Mouse (Mus musculus): ENCODE data around the gene Capn10. TPM values are rescaled to one million over a fixed set of nuclear protein-coding genes. Genes with fewer than 3 reads are reported as not detected.

Capn10 gene
- polyA plus RNA-seq, 1 experiment from 2014 or later, result 40.2 TPM

DNA sequence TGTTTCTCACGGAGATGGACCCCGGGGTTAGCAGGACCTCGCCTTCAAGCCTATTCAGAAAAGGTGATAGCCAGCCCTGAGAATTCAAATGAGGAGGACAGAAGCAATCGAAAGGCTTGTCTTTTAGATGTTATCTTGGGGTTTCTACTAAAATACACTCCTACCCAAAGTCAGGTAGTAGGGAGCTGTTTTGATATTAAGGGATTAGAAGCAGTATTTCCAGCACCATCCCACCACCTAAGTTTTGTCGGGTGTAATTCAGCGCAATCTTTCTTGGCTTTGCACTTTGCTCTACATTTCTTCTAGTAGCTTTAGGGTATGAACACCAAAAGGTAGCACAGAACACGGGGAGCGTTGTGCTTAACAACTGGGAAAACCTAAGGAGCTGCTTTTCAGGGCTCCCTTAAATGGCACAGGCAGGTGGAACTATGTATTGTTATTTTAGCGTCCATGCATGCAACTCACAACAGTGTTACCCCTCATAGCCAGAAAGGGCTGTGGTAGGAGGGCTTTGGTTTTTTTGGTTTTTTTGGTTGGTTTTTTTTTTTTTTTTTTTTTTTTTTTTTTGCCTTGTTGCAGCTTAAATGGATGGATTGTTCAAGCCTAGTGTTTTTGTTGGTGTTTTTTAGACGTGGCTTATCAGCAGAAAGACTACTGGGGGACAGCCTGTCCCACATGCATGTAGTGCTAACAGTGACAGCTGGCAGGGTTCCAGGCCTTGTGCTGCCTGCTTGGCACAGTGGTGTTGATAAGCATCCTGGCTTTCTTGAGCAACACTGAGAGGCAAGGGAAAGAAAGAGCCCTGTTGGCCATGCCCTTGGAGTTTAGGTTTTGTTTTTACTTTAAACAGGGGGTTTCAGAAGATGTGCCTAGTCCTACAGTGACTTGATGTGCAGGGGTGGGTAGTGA lies 1.1 kb downstream of the Capn10 start:
- H3K27me3 ChIP-seq (replicated peaks; ENCODE audit: control insufficient read depth, insufficient read depth, low read length), result no peaks in the 10 kb centered on the region
- peak overlapping the region; percentile 77 for H3K4me3 ChIP-seq (ENCODE audit: low read depth, low read length)
- peak overlapping the region; percentile 90 for H3K4me2 ChIP-seq (ENCODE audit: low read length)
- no peaks in the 10 kb centered on the region for H3K9me3 ChIP-seq (replicated peaks; ENCODE audit: control insufficient read depth, low read length)
- H3K9ac ChIP-seq (ENCODE audit: low read length), result peak overlapping the region; percentile 85
- WGBS, result 13% methylated on average over 10 of the region's 10 CpGs
- peaks cover 27% of the 10 kb centered on the region for H3K36me3 ChIP-seq (ENCODE audit: control insufficient read depth, insufficient read depth, low read length)
- ATAC-seq, result no peak
- H3K27ac ChIP-seq (ENCODE audit: low read depth, low read length), result peak overlapping the region; percentile 95
- peak; percentile 81 for DNase-seq (ENCODE audit: low spot score)
- H3K4me1 ChIP-seq (ENCODE audit: control insufficient read depth, insufficient read depth, low read length), result peaks cover 22% of the 10 kb centered on the region

DNA sequence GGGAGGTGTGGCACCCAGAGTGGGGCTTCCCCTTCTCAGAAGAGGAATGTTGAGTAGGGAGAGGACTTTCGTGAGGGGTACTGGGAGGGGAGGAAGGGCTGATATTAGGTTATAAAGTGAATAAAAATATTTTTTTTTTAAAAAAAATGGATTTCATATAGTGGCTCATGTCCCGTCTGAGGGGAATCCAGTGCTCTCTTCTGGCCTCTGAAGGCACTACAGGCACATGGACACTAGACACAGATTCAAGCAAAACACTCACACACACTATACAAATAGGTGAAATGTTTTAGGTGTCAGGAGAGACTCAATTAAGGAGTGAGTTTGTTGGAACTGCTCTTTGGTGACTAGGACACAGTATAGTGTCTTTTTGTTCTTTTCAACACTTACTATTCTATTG lies 1.8 kb downstream of the Capn10 start:
- H3K36me3 ChIP-seq (ENCODE audit: control insufficient read depth, insufficient read depth, low read length), result peaks cover 33% of the 10 kb centered on the region
- no peaks in the 10 kb centered on the region for H3K9me3 ChIP-seq (replicated peaks; ENCODE audit: control insufficient read depth, low read length)
- WGBS, result 46% methylated on average over 2 of the region's 2 CpGs
- ATAC-seq (no peak), DNase-seq (ENCODE audit: low spot score) (no peak)
- H3K27ac ChIP-seq (ENCODE audit: low read depth, low read length), result no peak overlapping the region
- H3K4me1 ChIP-seq (ENCODE audit: control insufficient read depth, insufficient read depth, low read length), result peaks cover 22% of the 10 kb centered on the region
- peak overlapping the region; percentile 90 for H3K4me2 ChIP-seq (ENCODE audit: low read length)
- peak overlapping the region; percentile 85 for H3K9ac ChIP-seq (ENCODE audit: low read length)
- no peaks in the 10 kb centered on the region for H3K27me3 ChIP-seq (replicated peaks; ENCODE audit: control insufficient read depth, insufficient read depth, low read length)
- H3K4me3 ChIP-seq (ENCODE audit: low read depth, low read length), result peak overlapping the region; percentile 77

DNA sequence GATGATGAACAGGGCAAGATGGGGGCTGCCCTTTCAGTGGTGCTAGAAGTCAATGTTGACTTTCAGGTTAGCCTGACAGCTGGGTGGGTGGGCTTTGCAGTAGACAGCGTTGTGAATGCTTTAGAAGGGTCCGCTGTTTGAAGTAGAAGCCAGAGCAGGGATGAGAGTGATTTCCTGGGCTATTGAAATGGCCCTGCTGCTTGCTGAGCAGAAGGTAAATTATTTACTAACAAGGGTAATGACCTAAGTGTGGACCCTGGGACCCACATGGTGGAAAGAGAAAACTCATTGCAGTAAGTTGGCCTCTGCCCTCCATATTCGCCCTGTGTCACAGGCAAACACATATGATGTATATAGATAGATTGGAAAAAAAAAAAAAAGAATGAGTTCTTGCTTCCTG lies 2.3 kb downstream of the Capn10 start:
- peak overlapping the region; percentile 85; the same call in 1 of the 2 replicates for H3K9ac ChIP-seq (ENCODE audit: low read length)
- H3K9me3 ChIP-seq (replicated peaks; ENCODE audit: control insufficient read depth, low read length), result no peaks in the 10 kb centered on the region
- H3K4me2 ChIP-seq (ENCODE audit: low read length), result peak overlapping the region; percentile 90
- H3K4me3 ChIP-seq (ENCODE audit: low read depth, low read length), result no peak overlapping the region
- peaks cover 22% of the 10 kb centered on the region for H3K4me1 ChIP-seq (ENCODE audit: control insufficient read depth, insufficient read depth, low read length)
- ATAC-seq (no peak), DNase-seq (ENCODE audit: low spot score) (no peak)
- no peaks in the 10 kb centered on the region for H3K27me3 ChIP-seq (replicated peaks; ENCODE audit: control insufficient read depth, insufficient read depth, low read length)
- H3K27ac ChIP-seq (ENCODE audit: low read depth, low read length), result no peak overlapping the region
- WGBS, result 78% methylated on average over 3 of the region's 3 CpGs
- H3K36me3 ChIP-seq (ENCODE audit: control insufficient read depth, insufficient read depth, low read length), result peaks cover 35% of the 10 kb centered on the region

DNA sequence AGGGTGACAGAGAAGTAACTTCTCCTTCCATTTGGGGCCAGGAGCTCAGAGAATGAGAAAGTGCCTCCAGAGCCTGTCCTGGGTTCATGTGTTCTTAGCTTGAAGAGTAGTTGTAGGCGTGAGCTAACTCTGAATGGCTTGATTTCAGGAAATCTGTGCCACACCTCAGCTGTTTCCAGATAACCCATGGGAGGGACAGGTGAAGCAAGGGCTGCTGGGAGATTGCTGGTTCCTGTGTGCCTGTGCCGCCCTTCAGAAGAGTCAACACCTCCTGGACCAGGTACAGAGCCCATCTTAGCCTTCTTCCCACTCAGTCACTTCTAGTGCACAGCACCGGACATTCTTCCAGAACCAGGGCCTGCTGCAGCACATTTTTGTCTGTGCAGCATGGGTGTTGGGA lies 3.6 kb downstream of the Capn10 start:
- 92% methylated on average over 3 of the region's 3 CpGs for WGBS
- Histone ChIP-seq H3K4me3 (ENCODE audit: low read depth, low read length) (no peak overlapping the region), H3K36me3 (ENCODE audit: control insufficient read depth, insufficient read depth, low read length) (peaks cover 49% of the 10 kb centered on the region), H3K9me3 (replicated peaks; ENCODE audit: control insufficient read depth, low read length) (no peaks in the 10 kb centered on the region), H3K27ac (ENCODE audit: low read depth, low read length) (no peak overlapping the region), H3K4me1 (ENCODE audit: control insufficient read depth, insufficient read depth, low read length) (peaks cover 22% of the 10 kb centered on the region), H3K4me2 (ENCODE audit: low read length) (no peak overlapping the region), H3K9ac (ENCODE audit: low read length) (no peak overlapping the region), H3K27me3 (replicated peaks; ENCODE audit: control insufficient read depth, insufficient read depth, low read length) (no peaks in the 10 kb centered on the region)
- ATAC-seq, result no peak
- DNase-seq (ENCODE audit: low spot score), result no peak

DNA sequence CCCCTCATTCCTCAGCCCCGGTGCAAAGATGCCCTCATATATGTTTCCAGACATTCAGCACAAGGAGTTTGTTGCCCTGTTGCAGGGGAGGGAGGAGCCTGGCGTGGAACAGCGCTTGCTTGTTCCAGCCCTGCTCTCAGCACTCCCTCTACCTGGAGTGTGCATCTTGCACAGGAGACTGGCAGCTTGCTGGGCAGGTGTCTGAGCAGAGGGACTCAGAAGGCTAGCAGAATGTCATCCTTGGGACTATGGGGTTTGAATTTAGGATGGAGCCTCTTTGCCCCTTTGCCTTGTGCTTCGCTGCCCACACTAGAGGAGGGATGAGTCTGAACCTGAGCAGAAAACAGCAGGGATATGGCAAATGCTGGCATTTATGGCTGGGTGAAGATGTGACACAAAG lies 5.6 kb downstream of the Capn10 start:
- H3K36me3 ChIP-seq (ENCODE audit: control insufficient read depth, insufficient read depth, low read length), result peaks cover 67% of the 10 kb centered on the region
- no peak for DNase-seq (ENCODE audit: low spot score)
- ATAC-seq, result no peak
- no peak overlapping the region for H3K27ac ChIP-seq (ENCODE audit: low read depth, low read length)
- WGBS, result 96% methylated on average over 4 of the region's 4 CpGs
- no peak overlapping the region for H3K9ac ChIP-seq (ENCODE audit: low read length)
- no peak overlapping the region for H3K4me2 ChIP-seq (ENCODE audit: low read length)
- peaks cover 16% of the 10 kb centered on the region for H3K4me1 ChIP-seq (ENCODE audit: control insufficient read depth, insufficient read depth, low read length)
- H3K4me3 ChIP-seq (ENCODE audit: low read depth, low read length), result no peak overlapping the region
- H3K9me3 ChIP-seq (replicated peaks; ENCODE audit: control insufficient read depth, low read length), result no peaks in the 10 kb centered on the region
- H3K27me3 ChIP-seq (replicated peaks; ENCODE audit: control insufficient read depth, insufficient read depth, low read length), result no peaks in the 10 kb centered on the region

DNA sequence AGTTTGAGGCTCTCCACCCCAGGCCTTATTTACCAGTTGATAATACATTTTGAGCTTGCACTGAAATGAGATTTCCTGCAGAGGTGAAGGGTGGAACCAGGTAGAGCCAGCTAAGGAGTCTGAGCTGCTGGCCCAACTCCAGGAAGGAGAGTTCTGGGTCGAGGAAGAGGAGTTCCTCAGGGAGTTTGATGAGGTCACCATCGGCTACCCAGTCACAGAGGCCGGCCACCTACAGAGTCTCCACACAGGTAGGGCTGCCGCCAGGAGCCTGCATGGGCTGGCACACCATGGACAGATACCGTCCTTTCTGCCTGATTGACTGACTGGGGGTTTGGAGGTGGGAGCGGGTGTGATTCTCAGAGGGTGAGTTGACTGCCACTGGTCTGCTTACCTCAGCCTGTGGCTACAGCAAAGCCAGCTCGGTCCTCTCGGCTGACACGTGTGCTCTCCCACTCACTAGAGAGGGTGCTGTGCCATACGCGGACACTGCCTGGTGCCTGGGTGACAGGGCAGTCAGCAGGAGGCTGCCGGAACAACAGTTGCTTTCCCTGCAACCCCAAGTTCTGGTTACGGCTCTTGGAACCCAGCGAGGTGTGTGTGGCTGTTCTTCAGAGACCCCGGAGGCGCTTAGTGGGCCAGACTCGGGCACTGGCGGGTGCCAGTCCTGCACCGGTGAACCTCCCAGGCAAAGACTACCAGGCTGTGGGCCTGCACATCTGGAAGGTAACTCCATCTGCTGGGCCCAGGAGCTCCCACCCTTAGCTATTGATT lies 9.2 kb downstream of the Capn10 start:
- H3K36me3 ChIP-seq (ENCODE audit: control insufficient read depth, insufficient read depth, low read length), result peaks cover 96% of the 10 kb centered on the region
- no peak for ATAC-seq

DNA sequence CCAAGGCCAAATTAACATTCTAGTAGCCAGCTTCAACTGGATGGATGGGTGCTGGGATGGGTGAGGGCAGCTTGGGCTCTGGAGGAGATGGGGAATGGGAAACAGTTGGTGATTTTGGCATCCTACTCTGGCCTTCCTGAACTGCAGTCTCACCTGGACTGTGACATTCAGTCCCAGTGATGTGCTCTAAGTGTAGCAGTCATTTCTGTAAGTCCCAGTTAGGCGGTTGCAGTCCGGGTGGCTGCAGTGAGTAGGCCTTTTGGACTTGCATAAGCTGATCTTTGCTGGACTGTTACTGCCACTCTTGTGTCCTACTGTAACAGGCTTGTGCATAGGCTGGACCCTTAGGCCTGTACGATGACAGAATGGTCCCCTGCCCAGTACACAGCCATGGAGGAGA lies 13.8 kb downstream of the Capn10 start:
- Histone ChIP-seq H3K9ac (ENCODE audit: low read length) (no peak overlapping the region), H3K4me3 (ENCODE audit: low read depth, low read length) (no peak overlapping the region), H3K4me1 (ENCODE audit: control insufficient read depth, insufficient read depth, low read length) (no peaks in the 10 kb centered on the region), H3K36me3 (ENCODE audit: control insufficient read depth, insufficient read depth, low read length) (peaks cover 69% of the 10 kb centered on the region), H3K27me3 (replicated peaks; ENCODE audit: control insufficient read depth, insufficient read depth, low read length) (no peaks in the 10 kb centered on the region), H3K27ac (ENCODE audit: low read depth, low read length) (no peak overlapping the region), H3K4me2 (ENCODE audit: low read length) (no peak overlapping the region), H3K9me3 (replicated peaks; ENCODE audit: control insufficient read depth, low read length) (no peaks in the 10 kb centered on the region)
- DNase-seq (ENCODE audit: low spot score), result no peak
- ATAC-seq, result no peak
- WGBS, result 97% methylated on average over 3 of the region's 3 CpGs

More for the DNA sequence above, 9.2 kb downstream of the Capn10 start:
- WGBS, result 93% methylated on average over 19 of the region's 19 CpGs
- Histone ChIP-seq H3K9ac (ENCODE audit: low read length) (no peak overlapping the region), H3K27ac (ENCODE audit: low read depth, low read length) (no peak overlapping the region), H3K9me3 (replicated peaks; ENCODE audit: control insufficient read depth, low read length) (no peaks in the 10 kb centered on the region), H3K4me1 (ENCODE audit: control insufficient read depth, insufficient read depth, low read length) (no peaks in the 10 kb centered on the region), H3K27me3 (replicated peaks; ENCODE audit: control insufficient read depth, insufficient read depth, low read length) (no peaks in the 10 kb centered on the region), H3K4me3 (ENCODE audit: low read depth, low read length) (no peak overlapping the region), H3K4me2 (ENCODE audit: low read length) (no peak overlapping the region)
- DNase-seq (ENCODE audit: low spot score), result no peak

DNA sequence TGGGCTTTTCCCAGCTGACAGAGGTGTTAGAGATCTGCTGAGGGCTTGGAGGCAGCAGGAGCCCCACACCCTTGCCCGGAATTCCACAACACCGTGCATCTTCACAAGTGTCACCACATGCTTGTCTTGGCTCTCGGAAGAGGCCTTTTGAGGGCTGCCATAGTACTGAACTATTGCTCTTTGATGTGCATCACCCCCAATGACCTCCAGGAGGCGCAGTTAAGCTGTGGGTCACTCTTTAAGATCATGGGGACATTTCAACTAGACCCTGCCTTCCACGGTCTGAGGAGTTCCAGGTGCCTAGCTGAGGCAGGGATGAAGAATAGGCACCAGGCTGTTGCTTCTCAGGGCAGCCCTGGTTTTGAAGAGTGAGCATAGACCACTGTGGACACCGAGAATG lies 15.2 kb downstream of the Capn10 start:
- WGBS, result 64% methylated on average over 6 of the region's 6 CpGs
- Histone ChIP-seq H3K36me3 (ENCODE audit: control insufficient read depth, insufficient read depth, low read length) (peaks cover 55% of the 10 kb centered on the region), H3K4me3 (ENCODE audit: low read depth, low read length) (no peak overlapping the region), H3K4me1 (ENCODE audit: control insufficient read depth, insufficient read depth, low read length) (no peaks in the 10 kb centered on the region), H3K27me3 (replicated peaks; ENCODE audit: control insufficient read depth, insufficient read depth, low read length) (no peaks in the 10 kb centered on the region), H3K9ac (ENCODE audit: low read length) (no peak overlapping the region), H3K27ac (ENCODE audit: low read depth, low read length) (no peak overlapping the region), H3K9me3 (replicated peaks; ENCODE audit: control insufficient read depth, low read length) (no peaks in the 10 kb centered on the region), H3K4me2 (ENCODE audit: low read length) (no peak overlapping the region)
- no peak for ATAC-seq
- no peak for DNase-seq (ENCODE audit: low spot score)

DNA sequence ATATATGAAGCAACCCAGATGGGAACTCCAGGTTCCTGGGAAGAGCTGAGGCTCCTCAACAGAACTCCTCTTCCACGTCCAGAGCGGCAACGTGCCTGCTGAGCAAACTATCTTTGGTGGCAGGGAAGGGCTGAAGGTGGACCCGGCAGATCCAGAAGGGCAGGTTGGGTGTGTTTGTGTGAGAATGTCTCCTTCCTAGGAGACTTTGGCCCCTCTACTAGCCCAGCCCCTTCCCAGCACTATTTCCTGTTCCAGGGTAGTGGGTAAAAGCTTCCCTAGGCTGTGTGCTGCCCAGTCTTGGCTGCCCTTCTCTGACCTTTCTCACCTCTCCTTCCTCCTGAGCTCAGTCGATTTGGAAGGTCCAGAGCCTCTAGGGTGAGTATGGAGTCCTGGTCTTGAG lies 16.4 kb downstream of the Capn10 start, which contains the start of gene Gpr35:
Gene Gpr35 (plus strand): TSS at position 259 of the 400 bp plus-strand sequence.
- Histone ChIP-seq H3K9me3 (replicated peaks; ENCODE audit: control insufficient read depth, low read length) (no peaks in the 10 kb centered on the region), H3K27ac (ENCODE audit: low read depth, low read length) (no peak within 1 kb of the TSS), H3K4me3 (ENCODE audit: low read depth, low read length) (no peak within 1 kb of the TSS), H3K4me2 (ENCODE audit: low read length) (no peak within 1 kb of the TSS), H3K9ac (ENCODE audit: low read length) (no peak within 1 kb of the TSS), H3K36me3 (ENCODE audit: control insufficient read depth, insufficient read depth, low read length) (peaks cover 43% of the 10 kb centered on the region), H3K27me3 (replicated peaks; ENCODE audit: control insufficient read depth, insufficient read depth, low read length) (no peaks in the 10 kb centered on the region), H3K4me1 (ENCODE audit: control insufficient read depth, insufficient read depth, low read length) (no peaks in the 10 kb centered on the region)
- 80% methylated on average over 5 of the region's 5 CpGs for WGBS
- ATAC-seq, result no peak
- DNase-seq (ENCODE audit: low spot score), result no peak
